Mouse (Mus musculus) cortical plate, adult 2 months (tissue): ENCODE measurements around the gene Tubgcp6.

Experiments
- CTCF ChIP-seq: fragments of 200-500 bp; IDR thresholded peaks from 2 replicates; pipeline ENCODE4 v1.5.1; 2011; ENCODE audit warnings: mild to moderate bottlenecking, control low read depth, low read length; ENCODE audit not compliant: insufficient read depth; ENCODE audit errors: extremely low read depth
- POLR2A ChIP-seq: fragments of 200-500 bp; IDR thresholded peaks from 2 replicates; pipeline ENCODE4 v1.6.1; 2011; ENCODE audit warnings: mild to moderate bottlenecking, low read length, control low read depth; ENCODE audit not compliant: insufficient read depth; ENCODE audit errors: extremely low read depth

GRCm38 (mm10) chr15:89100823-89101222, 22.1 kb downstream of the Tubgcp6 start:
- TF ChIP-seq CTCF (no peak), POLR2A (0 out of 2 replicates have a peak, but pooled peaks have one; percentile 6)
